Mouse (Mus musculus) brain, embryonic 14.5 days (tissue): ENCODE results near the gene Opn1sw. TPM values are rescaled to one million over a fixed set of nuclear protein-coding genes. Genes with fewer than 3 reads are reported as not detected.
"Not testable (repeated sequence)": the region's sequence is repeated elsewhere in the genome, so short reads cannot be mapped to it uniquely, and the experiment has no call there.

ENCODE experiments used
- DNase-seq: peaks from one replicate; pipeline ENCODE4 v3.0.0-alpha.2; 2011; ENCODE audit warnings: low read depth
- CTCF ChIP-seq: fragments of 200-500 bp; IDR thresholded peaks from 2 replicates; pipeline ENCODE4 v1.5.1; 2012; ENCODE audit warnings: inconsistent platforms, mild to moderate bottlenecking, moderate library complexity, borderline replicate concordance; ENCODE audit not compliant: insufficient read depth, insufficient read length; ENCODE audit errors: extremely low read depth
- POLR2A ChIP-seq: fragments of 200-500 bp; IDR thresholded peaks from 2 replicates; pipeline ENCODE4 v1.6.1; 2012; ENCODE audit warnings: mild to moderate bottlenecking, inconsistent platforms, borderline replicate concordance; ENCODE audit not compliant: poor library complexity, insufficient read depth, insufficient read length, severe bottlenecking; ENCODE audit errors: extremely low read depth
- polyA plus RNA-seq: library from polyadenylated mRNA; depleted of rRNA; stranded (reverse); fragments of >200 nt; gene quantifications from 2 replicates; pipeline ENCODE4 v1.2.3, GENCODE M21; 2012; rRNA removed

Gene Opn1sw
- polyA plus RNA-seq, 1 experiment, result 0.11 TPM

- peak; percentile 95 for DNase-seq
- TF ChIP-seq CTCF, result peak; percentile 52; the same call in 1 of the 2 replicates
- TF ChIP-seq POLR2A, result no peak
Observed at GRCm38 (mm10) chr6:29362246-29363128, 25.8 kb downstream of the Opn1sw start.

GRCm38 (mm10) chr6:29360211-29360610, 28.1 kb downstream of the Opn1sw start:
- TF ChIP-seq CTCF (no peak), POLR2A (no peak)
- DNase-seq, result no peak

GRCm38 (mm10) chr6:29359386-29359785, 28.9 kb downstream of the Opn1sw start:
- no peak for DNase-seq
- TF ChIP-seq POLR2A (no peak), CTCF (no peak)

- no peak for DNase-seq
- TF ChIP-seq CTCF (no peak), POLR2A (no peak)
Observed at GRCm38 (mm10) chr6:29352816-29353215, 35.5 kb downstream of the Opn1sw start.

- DNase-seq, result no peak
- no peak for TF ChIP-seq CTCF
- TF ChIP-seq POLR2A, result no peak
Observed at GRCm38 (mm10) chr6:29351613-29352012, 36.7 kb downstream of the Opn1sw start.

- TF ChIP-seq CTCF (no peak), POLR2A (no peak)
- no peak for DNase-seq
Observed at GRCm38 (mm10) chr6:29348371-29348724, 39.9 kb downstream of the Opn1sw start.

GRCm38 (mm10) chr6:29347665-29348370, 40.5 kb downstream of the Opn1sw start, which contains the start of gene Calu:
Calu (plus strand) TSS chr6:29348069.
- DNase-seq, result peak; percentile 100
- TF ChIP-seq CTCF, result no peak
- peak; percentile 78; the same call in 1 of the 2 replicates for TF ChIP-seq POLR2A

- DNase-seq, result no peak
- TF ChIP-seq CTCF (no peak), POLR2A (no peak)
Observed at GRCm38 (mm10) chr6:29347189-29347588, 41.1 kb downstream of the Opn1sw start.

GRCm38 (mm10) chr6:29346512-29346911, 41.8 kb downstream of the Opn1sw start:
- DNase-seq, result not testable (repeated sequence)

- TF ChIP-seq POLR2A (no peak), CTCF (no peak)
- no peak for DNase-seq
Observed at GRCm38 (mm10) chr6:29329514-29329913, 58.8 kb downstream of the Opn1sw start.

- DNase-seq, result no peak
- TF ChIP-seq CTCF, result no peak
- no peak for TF ChIP-seq POLR2A
Observed at GRCm38 (mm10) chr6:29326961-29327360, 61.3 kb downstream of the Opn1sw start.

Other genes with a start within 250 kb of the Opn1sw start
- 64.6 and 77.4 TPM in 2 replicates for gene Rbm28, start 223.5 kb downstream of the Opn1sw start, polyA plus RNA-seq
- 7.5 and 11.1 TPM in 2 replicates for gene Prrt4, start 208.9 kb downstream of the Opn1sw start, polyA plus RNA-seq
- 49.2 and 52.9 TPM in 2 replicates for gene Impdh1, start 172.1 kb downstream of the Opn1sw start, polyA plus RNA-seq
- gene Hilpda, start 116.0 kb downstream of the Opn1sw start, polyA plus RNA-seq, result 26.4 and 43.9 TPM in 2 replicates
- 1.5 and 3.1 TPM in 2 replicates for gene Fam71f2, start 108.9 kb downstream of the Opn1sw start, polyA plus RNA-seq
- gene Fam71f1, start 69.3 kb downstream of the Opn1sw start, polyA plus RNA-seq, result not detected in 2 replicates
- 98.1 and 118 TPM in 2 replicates for gene Calu, start 40.4 kb downstream of the Opn1sw start, polyA plus RNA-seq
- gene Ccdc136, start 7.8 kb upstream of the Opn1sw start, polyA plus RNA-seq, result 44.5 and 46.7 TPM in 2 replicates
- gene Flnc, start 44.8 kb upstream of the Opn1sw start, polyA plus RNA-seq, result 3.2 and 9.7 TPM in 2 replicates
- 258 and 356 TPM in 2 replicates for gene Atp6v1f, start 79.2 kb upstream of the Opn1sw start, polyA plus RNA-seq
- gene Atp6v1fnb, start 83.0 kb upstream of the Opn1sw start, polyA plus RNA-seq, result 0.14 and 0.23 TPM in 2 replicates
- gene Kcp, start 119.5 kb upstream of the Opn1sw start, polyA plus RNA-seq, result 35.4 and 48.3 TPM in 2 replicates
- gene Irf5, start 138.2 kb upstream of the Opn1sw start, polyA plus RNA-seq, result 1.6 and 1.9 TPM in 2 replicates
- gene Tnpo3, start 221.4 kb upstream of the Opn1sw start, polyA plus RNA-seq, result 75.1 and 76.8 TPM in 2 replicates